Mouse (Mus musculus) CD4-positive helper T cell, adult 2 months (primary cell): ENCODE results near the gene D630003M21Rik.

ENCODE experiments used
- DNase-seq: peaks from one replicate; pipeline ENCODE4 v3.0.0-alpha.2; 2012; ENCODE audit warnings: low read depth, missing footprints, low spot score

The D630003M21Rik gene

GRCm38 (mm10) chr2:158142981-158143380 lies 86.0 kb downstream of the D630003M21Rik start:
- DNase-seq: no peak

DNA sequence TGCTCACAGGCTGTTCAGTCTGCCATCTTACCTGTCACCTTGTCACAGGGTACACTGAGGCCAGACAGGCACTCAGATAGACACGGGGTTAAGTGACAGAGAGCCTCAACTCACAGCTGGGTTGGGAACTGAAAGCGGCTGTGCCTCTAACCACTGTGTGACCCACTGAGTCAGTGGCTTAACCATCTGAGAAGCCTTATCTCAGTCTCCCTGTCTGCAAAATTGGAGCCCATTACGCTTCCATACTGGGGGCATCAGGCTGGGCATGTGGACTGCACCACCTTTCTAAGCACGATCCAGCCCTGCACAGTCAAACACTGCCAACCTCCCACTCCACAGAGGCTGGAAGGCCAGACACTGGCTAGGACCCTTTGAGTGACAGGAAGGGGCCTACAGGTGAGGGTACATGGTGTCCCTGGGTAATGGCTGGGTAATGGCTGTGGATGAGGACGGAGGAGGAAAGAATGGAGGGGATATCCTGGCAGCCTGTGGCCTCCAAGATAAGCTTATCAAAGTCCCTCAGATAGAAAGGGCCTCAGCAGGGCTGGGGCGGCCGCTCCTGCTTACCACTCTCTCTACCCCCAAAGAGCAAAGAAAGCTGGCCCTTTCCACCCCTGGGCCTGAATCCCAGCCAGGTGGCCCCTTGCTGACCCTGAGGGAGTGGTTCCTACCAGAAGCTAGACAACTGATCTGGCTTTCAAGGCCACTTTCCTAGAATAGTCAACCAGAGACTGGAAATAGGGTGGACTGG lies 87.2 kb downstream of the D630003M21Rik start:
- DNase-seq: no peak

DNA sequence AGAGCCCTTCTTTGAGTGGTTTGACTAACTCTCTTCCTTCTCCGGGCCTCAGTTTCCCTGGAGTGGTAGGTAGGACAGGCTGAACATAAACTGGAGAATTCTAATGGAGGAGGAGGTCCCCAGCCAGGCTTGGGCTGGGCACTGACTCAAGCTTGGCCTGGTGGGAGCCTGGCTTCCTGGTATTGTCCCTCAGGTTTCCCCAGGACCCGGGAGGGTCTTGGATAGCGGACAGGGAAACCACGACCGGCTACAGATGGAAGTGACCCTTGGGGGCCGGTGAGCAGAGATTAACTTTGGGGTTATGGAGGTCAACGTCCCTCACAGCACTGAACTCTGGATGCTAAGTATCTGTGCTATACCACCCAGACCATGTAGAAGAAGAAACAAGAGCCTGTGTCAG lies 87.8 kb downstream of the D630003M21Rik start:
- no peak for DNase-seq

- no peak for DNase-seq
Observed at GRCm38 (mm10) chr2:158140664-158141063, 88.4 kb downstream of the D630003M21Rik start.

- DNase-seq: no peak
Observed at GRCm38 (mm10) chr2:158139628-158140027, 89.4 kb downstream of the D630003M21Rik start.

DNA sequence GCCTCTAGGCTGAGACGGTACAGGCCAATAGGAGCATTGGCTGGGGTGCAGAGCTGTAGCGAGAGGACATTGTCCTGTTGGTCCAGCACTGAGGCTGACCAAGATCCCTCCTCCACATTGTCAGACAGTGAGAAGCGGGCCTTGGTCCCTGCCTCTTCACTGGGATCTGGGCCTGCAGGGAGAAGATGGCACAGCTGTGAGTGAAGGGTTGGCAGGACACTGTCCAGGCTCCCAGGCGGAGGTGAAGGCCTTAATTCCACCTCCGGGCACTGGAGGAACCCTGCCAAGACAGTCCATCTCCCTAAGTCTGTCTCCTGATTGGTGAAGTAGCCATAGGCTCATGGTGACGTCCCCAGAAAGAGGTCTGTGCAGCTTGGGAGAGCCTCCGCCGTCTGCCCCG lies 90.2 kb downstream of the D630003M21Rik start:
- DNase-seq: no peak

- no peak for DNase-seq
Observed at GRCm38 (mm10) chr2:158137771-158138170, 91.3 kb downstream of the D630003M21Rik start.

GRCm38 (mm10) chr2:158136205-158136604 lies 92.8 kb downstream of the D630003M21Rik start:
- DNase-seq: no peak

- peak; percentile 73 for DNase-seq
Observed at GRCm38 (mm10) chr2:158133050-158133449, 96.0 kb downstream of the D630003M21Rik start.
